Comparison of ENCODE assay signal across 13 mouse cellular contexts in the genomic region with DNA sequence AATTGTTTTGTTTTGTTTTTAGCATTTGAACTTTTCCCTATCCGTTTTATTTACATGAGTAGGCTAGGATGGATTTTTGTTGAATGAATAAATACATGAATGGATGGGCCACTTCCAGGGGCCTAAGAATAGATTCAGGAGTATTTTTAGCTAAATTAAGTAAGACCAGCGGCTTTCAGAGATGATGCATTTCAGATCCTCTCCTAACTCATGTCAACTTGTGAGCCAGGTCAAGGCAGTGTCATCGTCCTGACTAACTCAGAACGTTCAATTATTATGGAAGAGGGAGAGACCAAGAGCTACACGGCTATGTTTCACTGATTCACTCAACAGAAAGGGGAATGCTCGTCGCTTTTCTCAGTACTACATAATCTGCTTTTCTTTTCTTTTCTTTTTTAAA.
"Had no signal": no experiment of that assay in that cellular context is flagged by ENCODE, and none has a peak within 500 bp of the region (broad histone marks: within the 10 kb centered on the region; RNA-seq: fewer than 3 reads in every experiment).

No protein-coding gene starts in this region.

- DNase-seq: gastrocnemius, postnatal 14 days; gastrocnemius, postnatal 36 days; heart, adult 11 months; heart, adult 2 months; heart, postnatal 14 days; heart, postnatal 36 days; kidney, adult 11 months; kidney, adult 2 months; kidney, adult 9 months; kidney, postnatal 25 days; kidney, postnatal 4 days; liver; liver, embryonic 13.5 days had no signal
